Mouse (Mus musculus) right cerebral cortex, postnatal 4 days (tissue): ENCODE measurements at regions not wholly inside any gene's neighbourhood (a gene's known extent, or its start where the extent isn't known, plus 50 kb on each side); places are given as distances from the start of the nearest gene placed in this dataset.
"Not testable (repeated sequence)": the region's sequence is repeated elsewhere in the genome, so short reads cannot be mapped to it uniquely, and the experiment has no call there.

ENCODE experiments used
- DNase-seq: peaks from one replicate; pipeline ENCODE4 v3.0.0-alpha.2; 2022

- no peak for DNase-seq
These were observed 367.3 kb downstream of the Gm11232 start for GRCm38 (mm10) chr4:71390444-71390843.

GRCm38 (mm10) chr4:71369276-71369675 is 388.5 kb downstream of the Gm11232 start:
- no peak for DNase-seq

- no peak for DNase-seq
These were observed 394.0 kb downstream of the Gm11232 start for GRCm38 (mm10) chr4:71363761-71364160.

GRCm38 (mm10) chr4:71357626-71358025 is 400.1 kb downstream of the Gm11232 start:
- no peak for DNase-seq

- no peak for DNase-seq
These were observed 401.1 kb downstream of the Gm11232 start for GRCm38 (mm10) chr4:71356714-71357113.

GRCm38 (mm10) chr4:71356310-71356709 is 401.5 kb downstream of the Gm11232 start:
- DNase-seq = no peak

- no peak for DNase-seq
These were observed 405.9 kb downstream of the Gm11232 start for GRCm38 (mm10) chr4:71351880-71352279.

- no peak for DNase-seq
These were observed 414.7 kb downstream of the Gm11232 start for GRCm38 (mm10) chr4:71343068-71343467.

- no peak for DNase-seq
These were observed 419.2 kb downstream of the Gm11232 start for GRCm38 (mm10) chr4:71338582-71338981.

GRCm38 (mm10) chr4:71332672-71333071 is 425.1 kb downstream of the Gm11232 start:
- DNase-seq = no peak

GRCm38 (mm10) chr4:71332018-71332417 is 425.7 kb downstream of the Gm11232 start:
- DNase-seq = peak; percentile 8

- DNase-seq = no peak
These were observed 441.2 kb downstream of the Gm11232 start for GRCm38 (mm10) chr4:71316605-71317004.

- no peak for DNase-seq
These were observed 450.6 kb downstream of the Gm11232 start for GRCm38 (mm10) chr4:71307176-71307612.

- DNase-seq = no peak
These were observed 451.1 kb downstream of the Gm11232 start for GRCm38 (mm10) chr4:71306690-71307089.

- not testable (repeated sequence) for DNase-seq
These were observed 462.0 kb downstream of the Gm11232 start for GRCm38 (mm10) chr4:71295716-71296115.

GRCm38 (mm10) chr4:71291741-71292149 is 466.0 kb downstream of the Gm11232 start:
- DNase-seq = no peak

GRCm38 (mm10) chr4:71291111-71291740 is 466.5 kb downstream of the Gm11232 start:
- DNase-seq = not testable (repeated sequence)

- no peak for DNase-seq
These were observed 474.6 kb downstream of the Gm11232 start for GRCm38 (mm10) chr4:71283147-71283546.

GRCm38 (mm10) chr4:71279710-71280109 is 478.1 kb downstream of the Gm11232 start:
- no peak for DNase-seq

GRCm38 (mm10) chr4:71259897-71260296 is 497.9 kb downstream of the Gm11232 start:
- DNase-seq = no peak

GRCm38 (mm10) chr4:71230497-71230872 is 527.3 kb downstream of the Gm11232 start:
- DNase-seq = no peak

GRCm38 (mm10) chr4:71229796-71230496 is 527.8 kb downstream of the Gm11232 start:
- DNase-seq = no peak

GRCm38 (mm10) chr4:71226653-71227052 is 531.1 kb downstream of the Gm11232 start:
- no peak for DNase-seq

- DNase-seq = no peak
These were observed 539.7 kb downstream of the Gm11232 start for GRCm38 (mm10) chr4:71218060-71218459.

- DNase-seq = no peak
These were observed 570.0 kb downstream of the Gm11232 start for GRCm38 (mm10) chr4:71187801-71188200.
